Mouse (Mus musculus): ENCODE results near the gene Sgcb.

The Sgcb gene

GRCm38 (mm10) chr5:73647261-73647900 lies at the start of gene Sgcb:
Sgcb (minus strand) TSS chr5:73647790.
- peak; percentile 90 for DNase-seq

GRCm38 (mm10) chr5:73694254-73695015 lies 46.8 kb upstream of the Sgcb start:
- no peak for DNase-seq

- no peak for DNase-seq
These were observed 46.2 kb upstream of the Sgcb start for GRCm38 (mm10) chr5:73693778-73694177.

- peak; percentile 24 for DNase-seq
These were observed 44.3 kb upstream of the Sgcb start for GRCm38 (mm10) chr5:73691723-73692520.

GRCm38 (mm10) chr5:73690146-73690545 lies 42.6 kb upstream of the Sgcb start:
- DNase-seq = no peak

- no peak for DNase-seq
These were observed 41.0 kb upstream of the Sgcb start for GRCm38 (mm10) chr5:73688576-73688975.

GRCm38 (mm10) chr5:73686149-73686548 lies 38.6 kb upstream of the Sgcb start:
- DNase-seq = peak; percentile 53

- DNase-seq = no peak
These were observed 36.3 kb upstream of the Sgcb start for GRCm38 (mm10) chr5:73683706-73684409.

GRCm38 (mm10) chr5:73683221-73683620 lies 35.6 kb upstream of the Sgcb start:
- no peak for DNase-seq

- DNase-seq = peak; percentile 60
These were observed 29.0 kb upstream of the Sgcb start for GRCm38 (mm10) chr5:73676626-73677025.

GRCm38 (mm10) chr5:73675604-73676003 lies 28.0 kb upstream of the Sgcb start:
- no peak for DNase-seq

GRCm38 (mm10) chr5:73669386-73669785 lies 21.8 kb upstream of the Sgcb start:
- DNase-seq = no peak

- DNase-seq = no peak
These were observed 20.3 kb upstream of the Sgcb start for GRCm38 (mm10) chr5:73667877-73668276.

GRCm38 (mm10) chr5:73666695-73667094 lies 19.1 kb upstream of the Sgcb start:
- no peak for DNase-seq

GRCm38 (mm10) chr5:73651855-73652201 lies 4.2 kb upstream of the Sgcb start:
- DNase-seq = no peak

- DNase-seq = peak; percentile 64
These were observed 3.7 kb upstream of the Sgcb start, which contains the start of gene Spata18 for GRCm38 (mm10) chr5:73651061-73651854. Spata18 (plus strand) TSS chr5:73651379.

- peak; percentile 49 for DNase-seq
These were observed 2.9 kb upstream of the Sgcb start for GRCm38 (mm10) chr5:73650365-73650964.

- peak; percentile 56 for DNase-seq
These were observed 5.5 kb downstream of the Sgcb start for GRCm38 (mm10) chr5:73642091-73642490.

- DNase-seq = no peak
These were observed 6.5 kb downstream of the Sgcb start for GRCm38 (mm10) chr5:73641058-73641457.

GRCm38 (mm10) chr5:73637337-73638107 lies 10.1 kb downstream of the Sgcb start:
- peak; percentile 77 for DNase-seq

GRCm38 (mm10) chr5:73633141-73633540 lies 14.4 kb downstream of the Sgcb start:
- peak; percentile 78 for DNase-seq

Data from retina, postnatal 1 day (tissue).